Mouse (Mus musculus) frontal cortex, postnatal 36 days (tissue): ENCODE data around the gene Vsnl1.

ENCODE experiments used
- DNase-seq, 2 experiments: peaks; one replicate each; pipeline ENCODE4 v3.0.0; 2022; ENCODE audit warnings: low spot score in 2 of 2

Gene Vsnl1

GRCm38 (mm10) chr12:11384754-11385153 lies 51.7 kb downstream of the Vsnl1 start:
- no peak for DNase-seq

- no peak for DNase-seq
Observed at GRCm38 (mm10) chr12:11379396-11379795, 57.0 kb downstream of the Vsnl1 start.

DNA sequence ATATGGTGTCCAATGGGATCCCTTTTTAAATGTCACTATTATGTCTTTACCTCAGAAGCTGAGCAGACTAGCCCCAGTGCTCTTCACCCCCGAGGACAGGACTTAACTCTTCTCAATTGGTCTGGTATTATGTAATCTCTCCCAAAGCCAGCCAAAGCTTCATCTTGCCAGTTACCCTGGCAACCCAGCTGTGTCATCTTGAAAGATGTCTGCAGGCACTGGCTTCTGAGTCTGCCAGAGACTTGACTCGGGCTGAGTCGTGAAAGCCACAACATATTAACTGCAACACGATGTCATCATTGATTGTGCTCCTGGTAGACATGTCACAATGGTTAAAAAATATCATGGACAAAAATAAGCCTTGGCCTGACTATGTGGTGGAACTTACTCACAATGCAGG lies 66.4 kb downstream of the Vsnl1 start:
- peak; percentile 64 to 86 for DNase-seq

DNA sequence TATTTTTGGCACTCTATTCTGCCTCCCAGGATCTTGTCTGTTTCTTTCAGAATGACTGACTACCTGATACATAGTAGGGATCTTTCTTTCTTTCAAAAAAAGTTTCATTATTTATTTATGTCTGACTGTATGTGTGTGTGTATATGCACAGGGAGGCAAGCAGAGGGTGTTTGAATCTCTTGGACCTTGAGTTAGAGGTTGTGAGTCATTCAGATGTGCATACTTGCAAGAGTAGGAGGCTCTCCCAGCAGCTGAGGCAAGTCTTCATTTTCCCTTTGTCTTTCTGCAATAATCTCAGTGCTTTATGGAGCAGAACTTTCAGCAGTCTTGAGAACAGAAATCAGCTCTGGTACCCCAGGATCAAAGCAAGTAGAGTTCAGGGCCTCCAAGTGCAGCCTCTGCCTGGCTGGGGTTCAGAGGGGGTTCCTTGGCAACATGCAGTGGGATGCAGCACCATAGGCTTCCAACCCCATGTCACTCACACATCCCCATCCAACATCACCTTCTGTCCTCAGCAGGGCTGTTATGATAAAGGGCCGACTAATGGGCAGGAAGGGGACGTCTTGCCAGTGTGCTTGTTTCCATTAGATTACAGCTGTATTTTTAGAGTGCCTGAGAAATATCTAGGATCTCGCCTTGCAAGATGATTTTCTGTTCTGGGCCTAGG lies 69.2 kb downstream of the Vsnl1 start:
- no peak for DNase-seq

DNA sequence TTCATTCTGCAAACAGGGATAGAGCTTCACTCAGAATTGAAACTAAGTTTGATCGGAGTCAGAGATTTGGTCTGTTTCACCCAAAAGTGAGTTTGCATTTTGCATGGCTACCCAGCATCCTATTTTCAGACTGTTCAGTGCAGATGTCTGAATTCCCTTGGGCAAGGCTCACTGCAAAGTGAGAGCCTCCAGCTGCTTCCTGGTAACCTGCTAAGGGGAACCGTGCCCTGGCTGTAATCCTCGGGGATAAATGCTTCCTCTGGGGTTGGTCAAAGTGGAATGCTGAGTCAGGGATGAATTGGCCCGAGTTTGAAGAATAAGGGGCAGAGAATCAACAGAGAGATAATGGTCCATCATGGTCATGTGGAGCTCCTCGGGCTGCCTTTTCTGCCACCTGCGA lies 71.5 kb downstream of the Vsnl1 start:
- no peak for DNase-seq

- no peak for DNase-seq
Observed at GRCm38 (mm10) chr12:11362435-11362834, 74.0 kb downstream of the Vsnl1 start.

- DNase-seq: peak; percentile 79 to 92
Observed at GRCm38 (mm10) chr12:11350895-11351294, 85.5 kb downstream of the Vsnl1 start.

DNA sequence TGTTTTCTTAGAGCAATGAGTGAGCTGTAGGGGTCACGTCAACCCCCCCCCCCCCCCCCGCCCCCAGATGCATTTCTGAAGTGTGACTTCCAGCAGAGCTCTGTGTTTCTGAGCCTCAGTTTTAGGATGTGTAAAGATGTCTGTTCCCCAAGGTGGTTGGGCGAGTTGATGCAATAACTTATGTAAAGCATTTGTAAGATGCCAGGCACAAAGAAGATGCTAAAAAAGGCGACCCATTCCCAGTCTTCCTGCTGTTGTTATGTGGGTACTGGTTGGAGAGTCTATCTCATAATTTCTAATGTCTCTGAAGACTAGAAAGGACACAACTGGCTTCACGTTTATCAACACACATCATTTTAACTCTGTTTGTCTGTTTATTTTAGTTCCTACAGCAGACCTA lies 86.5 kb downstream of the Vsnl1 start:
- DNase-seq: peak in 1 of 2 experiments; percentile 50

DNA sequence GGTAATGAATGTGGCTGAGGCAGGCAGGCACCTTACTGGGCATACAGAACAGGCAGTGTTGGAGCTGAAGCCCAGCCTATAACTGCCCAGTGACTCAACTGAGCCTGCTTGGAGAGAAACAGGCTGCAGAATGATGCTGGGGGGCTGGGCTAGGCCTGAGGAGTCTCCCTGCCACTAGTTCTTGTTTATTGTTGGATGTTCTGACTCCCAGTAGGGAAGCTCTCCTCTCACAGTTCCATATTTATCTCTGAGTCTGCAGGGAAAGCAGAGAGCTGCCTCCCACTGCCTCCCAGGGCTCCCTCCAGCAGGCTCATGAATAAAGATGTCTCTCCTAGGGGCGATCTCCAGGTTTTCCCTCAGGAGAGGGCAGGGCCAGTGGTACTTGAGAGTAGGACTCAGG lies 88.0 kb downstream of the Vsnl1 start:
- peak; percentile 73 to 83 for DNase-seq

GRCm38 (mm10) chr12:11345963-11346362 lies 90.5 kb downstream of the Vsnl1 start:
- no peak for DNase-seq

- DNase-seq: no peak
Observed at GRCm38 (mm10) chr12:11342020-11342600, 94.3 kb downstream of the Vsnl1 start.

DNA sequence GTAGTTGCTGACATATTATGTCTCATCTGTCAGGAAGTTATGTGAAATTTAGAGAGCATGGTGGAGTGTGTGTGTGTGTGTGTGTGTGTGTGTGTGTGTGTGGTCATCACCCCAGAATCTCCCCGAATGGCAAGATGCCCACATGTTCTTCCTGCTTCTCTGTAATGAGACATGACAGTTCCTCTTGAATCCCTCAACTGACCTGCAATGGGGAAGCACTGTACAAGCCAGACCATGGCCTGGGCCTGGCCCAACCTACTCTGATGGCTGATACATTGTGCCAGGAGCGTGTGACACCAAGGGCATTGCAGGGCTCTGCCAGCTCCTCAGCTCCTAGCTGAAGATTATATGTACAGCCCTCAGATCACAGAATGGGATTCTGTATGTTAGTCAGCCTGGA lies 98.2 kb downstream of the Vsnl1 start:
- DNase-seq: no peak

DNA sequence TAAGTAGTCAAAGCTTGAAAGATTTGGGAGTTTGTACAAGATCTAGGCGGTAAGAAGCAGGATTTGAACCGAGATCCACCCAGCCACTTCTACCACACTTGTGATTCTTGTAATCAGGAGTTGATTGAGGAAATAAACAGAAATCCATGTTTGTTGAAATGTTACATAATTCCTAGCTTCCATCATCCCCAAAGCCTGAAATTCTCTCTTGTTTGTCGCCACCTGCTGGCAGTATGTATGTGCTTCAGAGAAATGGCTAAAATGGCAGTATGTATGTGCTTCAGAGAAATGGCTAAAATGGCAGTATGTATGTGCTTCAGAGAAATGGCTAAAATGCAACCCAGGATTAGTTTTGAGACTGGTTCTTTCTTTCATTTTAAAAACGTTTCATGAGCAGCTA lies 99.6 kb downstream of the Vsnl1 start:
- peak in 1 of 2 experiments; percentile 54 for DNase-seq

GRCm38 (mm10) chr12:11326483-11326882 lies 109.9 kb downstream of the Vsnl1 start:
- DNase-seq: no peak

GRCm38 (mm10) chr12:11324480-11324879 lies 111.9 kb downstream of the Vsnl1 start:
- no peak for DNase-seq

DNA sequence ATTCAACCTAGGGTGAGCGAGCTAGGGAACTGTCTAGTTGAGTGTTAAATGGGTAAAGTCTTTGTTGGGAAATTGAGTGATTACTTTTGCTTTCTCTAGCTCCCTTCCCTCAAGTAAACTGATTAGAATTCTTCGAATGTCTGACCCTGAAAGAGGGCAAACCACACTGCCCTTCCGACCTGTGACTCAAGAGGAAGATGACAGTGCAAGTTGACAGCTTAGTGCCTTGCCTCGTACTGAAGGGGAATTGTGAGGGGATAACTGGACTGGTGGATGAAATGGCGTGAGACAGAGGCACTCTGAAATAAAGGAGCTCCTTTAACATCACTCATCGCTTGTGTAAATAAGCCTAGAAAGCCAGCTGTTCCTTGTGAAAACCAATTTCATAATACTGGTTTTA lies 118.7 kb downstream of the Vsnl1 start:
- no peak for DNase-seq

DNA sequence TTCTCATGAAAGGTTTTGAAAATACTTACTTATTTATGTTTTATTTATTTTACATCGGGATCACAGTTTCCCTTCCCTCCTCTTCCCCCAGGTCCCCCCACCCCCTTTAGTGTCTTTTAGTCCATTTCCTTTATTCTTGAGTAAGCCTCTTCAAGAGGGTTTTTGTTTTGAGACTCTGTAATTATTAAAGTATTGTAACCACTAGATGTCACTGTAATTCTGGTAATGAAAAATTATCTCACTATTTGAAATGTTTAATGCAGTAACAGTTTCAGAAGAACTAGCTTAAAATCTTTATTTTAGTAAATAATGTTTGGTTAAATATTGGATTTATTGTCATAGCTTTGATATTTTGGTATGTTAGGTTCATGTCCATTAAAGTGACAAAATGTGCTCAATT lies 122.6 kb downstream of the Vsnl1 start:
- no peak for DNase-seq

- DNase-seq: no peak
Observed at GRCm38 (mm10) chr12:11311106-11311505, 125.3 kb downstream of the Vsnl1 start.

DNA sequence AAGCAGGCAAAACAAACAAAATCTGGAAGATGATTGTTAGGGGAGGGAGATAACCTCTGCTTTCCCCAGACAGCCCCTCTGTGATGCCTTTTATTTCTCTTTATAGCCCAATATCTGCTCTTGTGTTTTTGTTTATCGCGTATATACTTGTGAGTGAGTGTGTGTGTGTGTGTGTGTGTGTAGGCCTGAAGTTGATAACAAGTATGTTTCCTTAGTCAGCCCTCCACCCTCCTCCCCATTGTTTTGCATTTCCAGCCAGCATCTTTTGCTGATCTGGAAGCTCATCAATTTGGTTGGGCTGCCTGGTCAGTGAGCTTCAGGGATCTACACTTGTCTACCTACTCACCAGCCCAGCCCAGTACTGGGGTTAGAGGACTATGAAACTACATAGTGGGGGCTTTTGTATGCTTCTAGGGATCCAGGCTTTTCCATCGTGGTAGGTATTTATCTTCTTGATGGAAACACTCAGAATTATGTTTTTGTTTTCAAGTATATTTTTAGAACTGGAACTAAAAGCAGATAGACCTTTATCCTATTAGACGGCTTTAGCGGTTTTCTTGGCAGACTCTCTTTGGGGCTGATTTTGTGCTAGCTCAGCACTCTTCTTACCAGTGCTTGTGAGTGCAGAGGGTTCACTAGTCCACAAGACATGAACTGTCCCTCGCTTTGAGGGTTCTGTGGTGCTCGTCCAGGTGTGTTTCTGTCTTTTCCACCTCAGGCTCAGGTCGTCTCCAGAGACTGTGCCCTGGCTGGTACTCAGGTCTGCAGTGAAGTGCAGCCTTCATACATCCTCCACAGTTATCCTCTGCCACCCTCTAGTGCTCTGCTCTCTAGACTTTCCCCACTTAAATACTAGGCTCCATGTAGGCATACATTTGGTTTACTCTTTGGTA lies 129.4 kb downstream of the Vsnl1 start:
- no peak for DNase-seq

DNA sequence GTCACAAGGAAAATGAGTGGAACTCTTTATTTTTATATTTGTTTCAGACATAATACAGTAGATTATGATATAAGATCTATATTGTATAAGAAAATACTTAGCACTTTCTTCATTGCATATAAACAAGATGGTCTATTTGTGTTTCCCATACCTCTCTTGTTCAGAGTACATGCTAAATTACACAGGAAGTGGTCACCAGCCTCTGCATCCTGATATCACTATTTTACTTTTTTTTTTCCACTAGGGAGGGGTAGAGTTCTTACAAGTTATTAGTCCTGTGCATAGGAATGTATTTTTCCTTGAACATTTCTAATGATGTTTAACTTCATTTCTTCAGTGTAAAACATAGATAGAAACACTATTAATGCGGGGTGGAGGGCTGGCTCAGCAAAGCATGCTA lies 135.6 kb downstream of the Vsnl1 start:
- no peak for DNase-seq

DNA sequence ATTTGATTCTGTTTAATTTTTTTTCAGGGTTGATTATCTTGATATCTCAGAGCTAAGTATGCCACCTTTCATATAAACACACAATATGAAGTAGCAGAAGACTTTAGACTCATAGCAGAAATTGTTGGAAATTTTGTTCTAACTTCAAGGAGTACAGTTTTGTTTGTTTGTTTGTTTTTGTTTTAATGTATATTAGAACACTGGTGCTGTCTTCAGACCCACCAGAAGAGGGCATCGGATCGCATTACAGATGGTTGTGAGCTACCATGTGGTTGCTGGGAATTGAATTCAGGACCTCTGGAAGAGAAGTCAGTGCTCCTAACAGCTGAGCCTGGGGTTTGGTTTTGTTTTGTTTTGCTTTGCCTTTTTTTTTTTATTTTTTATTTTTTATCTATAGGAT lies 150.0 kb downstream of the Vsnl1 start:
- no peak for DNase-seq

- DNase-seq: no peak
Observed at GRCm38 (mm10) chr12:11281584-11281983, 154.8 kb downstream of the Vsnl1 start.

GRCm38 (mm10) chr12:11279886-11280285 lies 156.5 kb downstream of the Vsnl1 start:
- no peak for DNase-seq
